Mouse (Mus musculus) adrenal gland, postnatal 4 days (tissue): ENCODE data around the gene Fam216a. TPM values are rescaled to one million over a fixed set of nuclear protein-coding genes. Genes with fewer than 3 reads are reported as not detected.
A peak's percentile ranks its signal among the peaks of the same experiment; 100 is the strongest.
"Not testable (repeated sequence)": the region's sequence is repeated elsewhere in the genome, so short reads cannot be mapped to it uniquely, and the experiment has no call there.

Experiments used
- DNase-seq, 2 experiments: peaks; one replicate each; pipeline ENCODE4 v3.0.0; 2021 to 2022; ENCODE audit warnings: low spot score in 2 of 2, mixed read lengths in 2 of 2
- total RNA-seq, 2 experiments: library from RNA; stranded (reverse); gene quantifications; 2 replicates each; pipeline ENCODE4 v1.2.3; 2021

Fam216a gene
- total RNA-seq, 2 experiments from 2014 or later: 43.4 to 45.3 TPM

DNA sequence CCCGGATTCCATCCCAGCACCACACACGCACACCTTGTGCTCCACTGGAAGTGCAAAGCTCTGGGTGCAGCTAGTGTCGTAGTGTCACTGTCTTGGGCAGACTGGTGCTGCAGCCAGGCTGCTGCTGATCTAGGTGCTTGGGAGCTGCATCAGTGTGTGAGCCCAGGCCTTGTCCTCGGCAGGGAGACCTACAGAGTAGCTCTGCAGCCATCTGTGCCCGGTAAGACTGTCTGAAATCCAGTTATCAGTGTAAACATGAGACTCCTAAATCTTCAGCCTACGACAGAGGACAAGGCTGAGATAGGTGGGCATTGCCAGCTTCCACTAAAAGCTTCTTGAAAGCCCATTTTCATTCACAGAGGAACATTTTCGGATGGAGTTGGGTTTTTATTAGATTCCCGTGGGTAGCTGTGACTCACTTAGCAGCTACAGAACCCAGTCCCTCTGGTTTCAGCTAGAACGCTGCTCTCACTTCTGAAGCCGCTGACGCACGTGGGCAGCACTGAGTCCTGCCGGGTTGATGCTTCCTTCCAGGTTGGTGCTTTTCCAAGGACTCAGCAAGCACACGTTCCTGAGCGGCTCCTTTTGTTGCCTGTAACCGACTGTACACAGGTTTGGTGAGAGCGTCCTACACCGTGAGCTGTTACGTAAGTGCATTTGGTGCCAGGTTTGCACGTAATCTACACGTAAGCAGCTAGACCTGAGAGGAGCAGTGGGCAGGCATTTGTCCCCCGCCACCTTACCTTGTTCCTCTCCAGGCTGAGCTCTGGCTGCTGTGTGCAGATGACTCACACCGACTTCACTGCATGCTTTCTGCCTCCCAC lies 47.3 kb downstream of the Fam216a start:
- DNase-seq: no peak

DNA sequence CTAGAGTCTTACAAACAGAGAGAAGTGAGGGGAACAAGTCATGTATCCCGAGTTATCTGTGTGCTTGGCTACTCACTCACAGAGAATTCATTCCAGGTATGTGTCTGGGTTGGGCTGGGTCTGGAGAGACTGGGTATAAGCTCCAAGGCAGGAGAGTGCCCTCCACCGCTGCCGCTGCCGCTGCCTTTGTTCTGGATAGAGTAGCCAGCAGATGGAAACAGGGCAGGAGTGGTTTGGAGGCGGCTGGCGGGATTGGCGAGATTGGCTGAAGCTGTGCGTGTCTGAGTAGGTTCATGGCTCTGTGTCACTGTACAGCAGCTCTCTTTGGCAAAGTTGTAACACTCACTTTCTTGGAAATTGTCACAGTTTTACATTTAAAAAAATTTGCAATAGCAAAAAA lies 48.6 kb downstream of the Fam216a start:
- DNase-seq: no peak

DNA sequence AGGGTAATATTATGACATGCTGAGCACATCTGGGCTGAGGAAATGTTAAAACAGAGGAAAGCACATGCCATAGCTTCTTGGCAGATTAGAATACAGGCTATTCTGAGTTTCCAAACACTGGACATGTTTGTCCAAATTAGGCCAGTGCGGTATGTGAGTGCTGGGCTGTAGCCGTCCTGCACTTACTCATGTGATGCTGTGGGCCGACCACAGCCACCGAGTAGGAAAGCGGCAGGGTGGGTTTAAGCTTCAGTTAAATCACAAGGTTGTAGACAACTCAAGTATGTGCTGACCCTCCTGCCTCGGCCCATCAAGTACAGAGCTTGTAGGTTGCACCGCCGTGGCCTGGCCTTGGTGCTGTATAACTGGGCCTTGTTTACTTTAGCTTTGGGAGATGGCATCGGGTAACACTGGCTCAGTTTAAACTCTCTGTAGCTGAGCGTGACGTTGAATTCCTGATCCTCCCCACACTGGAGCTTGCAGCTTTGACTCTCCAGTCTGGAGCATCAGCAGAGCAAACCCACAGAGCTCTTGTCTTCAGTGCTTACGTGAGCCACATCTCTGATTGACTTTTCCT lies 51.9 kb downstream of the Fam216a start:
- no peak for DNase-seq

DNA sequence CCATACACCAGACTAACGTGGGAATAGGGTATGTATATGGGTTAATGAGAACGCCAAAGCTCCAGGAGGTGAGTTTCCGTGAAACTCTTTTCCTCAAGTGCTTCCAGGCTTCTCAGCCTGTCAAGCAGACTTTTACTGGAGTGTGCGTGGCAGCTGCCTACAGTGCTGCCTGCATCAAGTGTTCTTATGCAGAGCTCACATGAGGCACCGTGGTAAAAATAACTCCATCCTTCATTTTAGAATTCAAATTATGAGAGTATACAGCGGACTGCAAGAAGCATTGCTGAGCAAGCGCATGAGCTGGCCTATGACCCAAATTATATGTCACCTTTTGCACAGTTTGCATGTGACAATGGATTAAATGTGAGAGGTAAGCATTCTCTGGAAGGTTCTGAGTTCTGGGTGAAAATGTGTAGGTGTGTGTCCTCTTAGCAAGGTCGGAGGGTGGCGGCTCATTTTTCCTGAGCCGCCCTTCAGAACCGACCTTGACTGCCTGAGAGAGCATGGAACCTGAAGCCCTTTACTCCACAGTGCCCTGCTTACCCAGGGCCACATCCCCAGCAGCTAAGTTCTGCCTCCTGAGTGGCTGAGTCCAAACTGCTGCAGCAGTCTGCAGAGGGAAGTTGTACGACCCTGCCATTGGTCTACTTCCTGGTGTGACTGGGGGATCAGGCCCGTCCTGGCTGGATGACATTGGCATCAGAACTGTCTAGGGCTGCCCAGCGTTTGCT lies 52.5 kb downstream of the Fam216a start:
- DNase-seq: no peak

DNA sequence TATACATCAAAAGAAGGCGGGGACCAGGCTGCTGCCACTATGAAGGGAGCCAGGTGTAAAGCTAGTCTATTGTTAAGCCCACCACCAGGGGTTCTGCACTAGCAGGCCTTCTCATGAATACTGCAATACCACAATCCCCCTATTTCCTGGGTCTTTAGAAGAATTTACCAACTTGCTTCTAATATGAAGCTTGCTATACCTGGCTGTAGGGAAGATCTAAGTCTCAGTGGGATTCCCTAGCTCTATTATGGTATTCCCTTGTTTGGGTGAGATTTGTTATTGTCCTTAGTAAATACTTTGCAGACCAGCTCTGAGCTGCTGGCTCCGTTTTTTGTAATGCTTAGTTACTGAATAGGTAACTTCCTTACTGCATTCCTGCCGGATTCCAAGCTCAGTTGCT lies 53.2 kb downstream of the Fam216a start:
- not testable (repeated sequence) for DNase-seq

DNA sequence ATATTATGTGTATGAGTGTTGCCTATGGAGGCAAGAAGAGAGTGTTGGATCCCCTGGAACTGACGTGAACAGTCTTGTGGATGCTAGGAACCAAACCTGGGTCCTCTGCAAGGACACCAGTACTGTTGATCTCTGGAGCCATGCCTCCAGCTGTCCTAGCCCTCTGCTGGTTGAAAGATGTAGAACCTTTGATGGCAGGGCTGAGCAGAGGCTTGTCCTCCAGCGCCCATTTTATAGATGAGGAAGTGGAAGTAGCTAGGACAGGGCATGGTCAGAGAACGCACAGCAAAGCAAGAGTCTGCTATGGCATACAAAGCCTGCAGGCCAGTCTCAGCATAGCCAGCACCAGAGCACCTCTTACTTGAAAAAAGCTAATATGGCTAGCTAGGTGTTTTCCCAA lies 54.1 kb downstream of the Fam216a start:
- no peak for DNase-seq

DNA sequence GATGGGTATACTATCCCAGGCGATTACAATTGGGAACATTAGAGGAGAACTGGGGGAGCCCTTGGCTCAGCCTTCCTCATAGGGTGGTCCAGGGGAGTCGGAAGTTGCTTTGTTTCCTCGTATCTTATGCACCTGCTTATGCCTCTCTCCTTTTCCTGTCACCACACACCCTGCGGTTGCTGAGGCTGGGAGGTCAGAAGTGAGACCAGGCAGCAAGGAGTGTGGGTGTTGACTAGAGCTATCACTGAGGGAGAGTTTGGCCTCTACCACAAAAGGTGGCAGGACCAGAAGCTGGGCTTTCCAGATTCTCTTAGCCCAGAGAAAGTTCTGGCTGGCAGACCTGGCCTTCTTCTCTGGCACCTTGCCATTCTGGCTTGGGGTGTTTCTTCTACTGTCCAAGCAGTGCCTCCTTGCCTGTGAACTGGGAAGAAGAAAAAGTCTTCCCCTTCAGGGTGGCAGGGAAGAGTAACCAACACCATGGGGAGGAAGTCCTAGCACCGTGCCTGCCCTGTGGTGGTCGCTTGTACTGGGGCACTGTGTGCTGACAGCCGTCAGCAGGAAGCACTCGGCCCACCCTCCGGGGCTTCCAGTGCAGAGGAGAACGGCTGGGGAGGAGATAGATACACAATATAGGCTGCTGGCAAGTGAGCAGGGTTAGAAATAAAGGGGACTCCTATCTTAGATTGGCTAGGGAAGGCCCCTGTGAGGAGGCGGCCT lies 54.7 kb downstream of the Fam216a start:
- DNase-seq: no peak

GRCm38 (mm10) chr5:122314966-122315667 lies 57.0 kb downstream of the Fam216a start:
- DNase-seq: peak; percentile 25 to 62

Other genes with a start within 250 kb of the Fam216a start
- under 1 TPM; 0.20 to 0.28 TPM for gene Ccdc63, start 231.5 kb downstream of the Fam216a start, total RNA-seq
- 100 to 1,000 TPM; 211 to 221 TPM for gene Ppp1cc, start 214.1 kb downstream of the Fam216a start, total RNA-seq
- 1 to 10 TPM; 4.1 to 5.8 TPM for gene Hvcn1, start 165.6 kb downstream of the Fam216a start, total RNA-seq
- 10 to 100 TPM; 23.4 to 24.3 TPM for gene Tctn1, start 107.9 kb downstream of the Fam216a start, total RNA-seq
- 10 to 100 TPM; 33.1 to 36.7 TPM for gene Pptc7, start 88.0 kb downstream of the Fam216a start, total RNA-seq
- 1 to 10 TPM; 4.9 to 5.4 TPM for gene Rad9b, start 18.1 kb downstream of the Fam216a start, total RNA-seq
- gene Vps29, start 18.0 kb downstream of the Fam216a start, total RNA-seq: 100 to 1,000 TPM; 127 to 134 TPM
- gene Gpn3, start 488 bp downstream of the Fam216a start, total RNA-seq: 10 to 100 TPM; 34.9 to 41.1 TPM
- gene Arpc3, start 19.5 kb upstream of the Fam216a start, total RNA-seq: 100 to 1,000 TPM; 164 to 180 TPM
- 10 to 100 TPM; 54.5 to 60.0 TPM for gene Anapc7, start 49.3 kb upstream of the Fam216a start, total RNA-seq
- gene Atp2a2, start 129.9 kb upstream of the Fam216a start, total RNA-seq: 100 to 1,000 TPM; 190 to 196 TPM
- 10 to 100 TPM; 20.2 to 24.3 TPM for gene Ift81, start 242.2 kb upstream of the Fam216a start, total RNA-seq